Mouse (Mus musculus) heart, postnatal 0 days (tissue): ENCODE data around the gene Map4k2. TPM values are rescaled to one million over a fixed set of nuclear protein-coding genes. Genes with fewer than 3 reads are reported as not detected.

Experiments
- ATAC-seq: fragments of 200-750 bp; cut with Nextera tagmentation; 2 replicates; pipeline ENCODE4 v1.8.0; 2017; ENCODE audit warnings: low read depth, moderate number of reproducible peaks, moderate library complexity; ENCODE audit not compliant: insufficient read depth
- DNase-seq: peaks from one replicate; pipeline ENCODE4 v3.0.0-alpha.2; 2016; ENCODE audit warnings: low spot score
- H3K27ac ChIP-seq: fragments of 300-500 bp; sonication (generic); 2 replicates; pipeline ENCODE4 v1.5.1; 2014; ENCODE audit warnings: low read depth, mild to moderate bottlenecking
- H3K27me3 ChIP-seq: fragments of 300-500 bp; sonication (generic); 2 replicates; pipeline ENCODE4 v1.6.1; 2014; ENCODE audit warnings: low read length, mixed read lengths; ENCODE audit not compliant: control insufficient read depth, insufficient read depth
- H3K36me3 ChIP-seq: fragments of 300-500 bp; sonication (generic); replicated peaks from 2 replicates; pipeline ENCODE4 v1.6.1; 2014; ENCODE audit warnings: low read length, mixed read lengths; ENCODE audit not compliant: control insufficient read depth, insufficient read depth
- H3K4me1 ChIP-seq: fragments of 300-500 bp; sonication (generic); 2 replicates; pipeline ENCODE4 v1.6.1; 2014; ENCODE audit warnings: antibody characterized with exemption; ENCODE audit not compliant: control insufficient read depth, insufficient read depth
- H3K4me2 ChIP-seq: fragments of 300-500 bp; sonication (generic); 2 replicates; pipeline ENCODE4 v1.6.1; 2014; ENCODE audit warnings: low read depth, mild to moderate bottlenecking, low read length, moderate library complexity
- H3K4me3 ChIP-seq: fragments of 300-500 bp; sonication (generic); 2 replicates; pipeline ENCODE4 v1.5.1; 2014; ENCODE audit warnings: low read depth, low read length
- H3K9ac ChIP-seq: fragments of 300-500 bp; sonication (generic); replicated peaks from 2 replicates; pipeline ENCODE4 v1.6.1; 2014; ENCODE audit warnings: low read depth, low read length, mixed read lengths
- H3K9me3 ChIP-seq: fragments of 300-500 bp; sonication (generic); replicated peaks from 2 replicates; pipeline ENCODE4 v1.6.1; 2016; ENCODE audit warnings: low read length; ENCODE audit not compliant: control insufficient read depth
- CTCF ChIP-seq: IDR thresholded peaks from 2 replicates; pipeline ENCODE4 v1.5.1; 2016; ENCODE audit warnings: antibody characterized with exemption, control low read depth, low read depth
- EP300 ChIP-seq: IDR thresholded peaks from 2 replicates; pipeline ENCODE4 v1.6.1; 2016; ENCODE audit warnings: antibody characterized with exemption, low read depth
- WGBS: fragments of 180-500 bp; shearing (Covaris S2); extraction: QIAGEN DNeasy Blood & Tissue Kit; methylation state at CpG from one replicate; pipeline ENCODE4 v1.1.7; 2014; 5-methylcytosine and 5-hydroxymethylcytosine counted together
- polyA plus RNA-seq: library from polyadenylated mRNA; unstranded; fragments of >200 nt; fragmentation: Nextera tagmentation; extraction: Ambion mirVana; gene quantifications from 2 replicates; pipeline ENCODE4 v1.2.1, GENCODE M21; 2015
- total RNA-seq: library from RNA; depleted of rRNA; stranded (reverse); fragments of >200 nt; gene quantifications from 2 replicates; pipeline ENCODE4 v1.2.3, GENCODE M21; 2014; ENCODE audit warnings: low replicate concordance

The Map4k2 gene
- total and polyA plus RNA-seq, 2 experiments from 2014 or later: 10.1 to 48.4 TPM

- WGBS: 71% methylated on average over 14 of the region's 14 CpGs
- no peak for ATAC-seq
- Histone ChIP-seq H3K4me3 (no peak overlapping the region), H3K4me2 (no peak overlapping the region), H3K9ac (no peak overlapping the region), H3K27ac (no peak overlapping the region), H3K27me3 (no peaks in the 10 kb centered on the region), H3K4me1 (peaks cover 17% of the 10 kb centered on the region; the same call in 1 of the 2 replicates), H3K36me3 (peaks cover 68% of the 10 kb centered on the region), H3K9me3 (no peaks in the 10 kb centered on the region)
- no peak for DNase-seq
- TF ChIP-seq CTCF: peak; percentile 66
- no peak for TF ChIP-seq EP300
Measured at GRCm38 (mm10) chr19:6376255-6376564, 35.3 kb downstream of the Map4k2 start.

DNA sequence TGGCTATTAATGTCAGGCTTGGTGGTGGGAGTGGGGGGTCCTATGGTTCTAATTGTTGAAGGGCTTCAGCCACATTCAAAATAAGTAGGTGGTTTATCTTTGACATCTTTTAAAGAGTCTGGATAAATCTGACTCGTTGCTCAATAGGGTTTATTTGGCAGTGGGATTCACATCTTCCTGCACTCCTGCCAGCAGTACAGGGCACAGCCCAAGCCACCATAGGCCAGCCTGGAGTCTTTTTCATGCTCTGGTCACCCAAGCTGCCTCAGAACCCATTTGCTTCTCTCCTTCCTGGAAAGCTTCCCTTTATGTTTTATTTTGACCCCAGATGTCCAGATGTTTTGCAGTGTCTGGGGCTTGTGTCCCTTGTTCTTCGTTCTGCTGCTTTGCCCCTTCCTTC, 35.7 kb downstream of the Map4k2 start:
- H3K4me1 ChIP-seq: peaks cover 17% of the 10 kb centered on the region; the same call in 1 of the 2 replicates
- no peak for ATAC-seq
- H3K4me3 ChIP-seq: no peak overlapping the region
- TF ChIP-seq CTCF: no peak
- no peak for TF ChIP-seq EP300
- H3K9ac ChIP-seq: no peak overlapping the region
- no peak overlapping the region for H3K4me2 ChIP-seq
- no peaks in the 10 kb centered on the region for H3K9me3 ChIP-seq
- H3K27me3 ChIP-seq: no peaks in the 10 kb centered on the region
- 50% methylated on average over 2 of the region's 2 CpGs for WGBS
- peaks cover 63% of the 10 kb centered on the region for H3K36me3 ChIP-seq
- no peak for DNase-seq
- H3K27ac ChIP-seq: peak overlapping the region; percentile 61; the same call in 1 of the 2 replicates

DNA sequence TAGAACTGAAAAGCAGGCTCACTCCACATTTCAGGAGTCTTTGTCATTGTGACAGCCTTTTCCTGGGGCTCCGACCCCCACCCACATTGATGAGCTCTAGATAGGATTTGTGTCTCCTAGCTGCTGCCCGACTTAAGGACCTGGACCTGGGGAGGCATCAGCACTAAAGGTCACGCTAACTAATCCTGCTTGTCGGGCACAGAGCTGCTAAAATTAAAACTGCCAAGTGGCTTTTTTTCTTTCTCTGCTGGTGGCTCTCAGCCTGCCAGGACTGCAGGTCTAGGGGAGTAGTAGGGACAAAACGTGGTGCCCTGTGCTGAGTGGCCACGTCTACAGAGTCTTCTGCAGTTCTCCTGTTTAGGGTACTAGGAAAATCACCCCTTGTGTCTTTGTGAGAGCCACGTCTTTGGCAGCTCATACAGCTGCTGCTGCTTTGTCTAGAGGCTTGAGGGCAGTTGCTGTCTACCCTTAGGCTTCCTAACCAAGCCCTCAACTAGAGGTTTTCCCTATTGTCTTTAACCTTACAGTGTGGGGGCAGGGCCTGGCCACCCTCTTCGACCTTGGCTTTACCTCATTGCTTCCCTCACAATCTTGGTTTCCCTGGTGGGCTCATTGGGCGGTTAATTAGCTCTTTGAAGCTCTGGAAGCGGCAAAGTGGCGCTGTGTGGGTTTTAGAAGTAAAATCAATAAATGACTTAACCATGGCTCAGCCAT, 36.5 kb downstream of the Map4k2 start:
- peaks cover 55% of the 10 kb centered on the region for H3K36me3 ChIP-seq

DNA sequence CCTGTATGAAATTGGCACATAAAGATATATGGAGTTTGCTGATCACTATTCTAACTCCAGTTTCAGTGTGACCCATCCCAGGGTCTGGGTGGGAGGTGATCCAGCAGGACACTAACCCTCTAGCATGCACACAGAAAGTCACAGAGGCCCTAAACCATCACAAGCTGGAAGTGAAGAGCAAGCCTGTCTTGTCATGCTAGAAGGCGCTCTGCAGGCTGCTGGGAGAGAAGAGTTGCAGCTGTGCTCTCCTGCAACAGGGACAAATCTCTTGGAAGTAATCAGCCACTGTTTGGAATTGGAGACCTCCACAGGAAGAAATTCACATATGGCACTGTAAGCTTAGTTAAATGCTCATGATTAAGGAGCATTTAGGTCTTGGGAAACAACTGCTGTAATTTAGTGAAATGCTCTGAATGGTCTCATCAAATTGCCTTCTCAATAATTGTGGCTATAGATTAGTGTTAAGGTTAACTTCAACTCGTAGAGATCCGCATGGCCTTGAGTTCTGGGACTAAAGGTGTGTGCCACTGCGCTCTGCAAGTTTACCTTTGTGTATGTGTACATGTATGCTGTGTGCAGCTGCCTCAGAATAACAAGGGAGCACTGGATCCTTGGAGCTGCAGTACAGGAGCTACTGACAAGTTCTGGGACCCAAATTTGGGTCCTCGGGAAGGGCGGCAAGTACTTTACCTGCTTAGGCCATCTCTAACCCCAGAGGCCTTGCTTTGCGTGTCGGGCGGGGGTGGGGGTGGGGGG, 39.7 kb downstream of the Map4k2 start:
- TF ChIP-seq CTCF: no peak
- no peak for TF ChIP-seq EP300
- DNase-seq (no peak), ATAC-seq (no peak)
- H3K4me2 ChIP-seq: no peak overlapping the region
- 90% methylated on average over 9 of the region's 9 CpGs for WGBS
- H3K9ac ChIP-seq: no peak overlapping the region
- H3K27ac ChIP-seq: no peak overlapping the region
- no peaks in the 10 kb centered on the region for H3K27me3 ChIP-seq
- peaks cover 40% of the 10 kb centered on the region for H3K4me1 ChIP-seq
- H3K4me3 ChIP-seq: no peak overlapping the region
- no peaks in the 10 kb centered on the region for H3K9me3 ChIP-seq
- peaks cover 25% of the 10 kb centered on the region for H3K36me3 ChIP-seq

More for the DNA sequence above, 36.5 kb downstream of the Map4k2 start:
- H3K9ac ChIP-seq: no peak overlapping the region
- H3K4me3 ChIP-seq: no peak overlapping the region
- peak; percentile 39 for DNase-seq
- WGBS: 61% methylated on average over 11 of the region's 11 CpGs
- H3K4me1 ChIP-seq: peaks cover 23% of the 10 kb centered on the region
- H3K27me3 ChIP-seq: no peaks in the 10 kb centered on the region
- no peaks in the 10 kb centered on the region for H3K9me3 ChIP-seq
- ATAC-seq: 0 out of 2 replicates have a peak, but pooled peaks have one; percentile 19
- H3K4me2 ChIP-seq: no peak overlapping the region
- TF ChIP-seq EP300: no peak
- no peak for TF ChIP-seq CTCF
- peak overlapping the region; percentile 61 for H3K27ac ChIP-seq

DNA sequence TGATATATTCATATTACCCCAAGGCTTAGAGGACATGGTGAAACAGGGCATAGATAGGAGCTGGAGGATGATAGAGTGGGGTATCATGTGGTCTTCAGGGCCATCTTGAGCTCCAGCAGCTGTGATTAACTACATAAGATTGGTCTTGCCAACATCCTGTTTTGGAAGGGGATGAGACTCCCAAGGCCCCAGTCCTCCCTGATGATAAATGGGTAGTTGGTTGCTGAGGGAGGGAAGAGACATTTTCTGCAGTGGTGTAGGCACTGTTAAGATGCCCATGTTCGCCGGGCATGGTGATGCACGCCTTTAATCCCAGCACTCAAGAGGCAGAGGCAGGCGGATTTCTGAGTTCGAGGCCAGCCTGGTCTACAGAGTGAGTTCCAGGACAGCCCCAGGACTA, 40.3 kb downstream of the Map4k2 start:
- no peaks in the 10 kb centered on the region for H3K27me3 ChIP-seq
- H3K4me1 ChIP-seq: peaks cover 40% of the 10 kb centered on the region
- 99% methylated on average over 5 of the region's 5 CpGs for WGBS

More for the DNA sequence above, 40.3 kb downstream of the Map4k2 start:
- no peak for TF ChIP-seq EP300
- Histone ChIP-seq H3K9ac (no peak overlapping the region), H3K27ac (no peak overlapping the region), H3K36me3 (peaks cover 19% of the 10 kb centered on the region), H3K4me2 (no peak overlapping the region), H3K9me3 (no peaks in the 10 kb centered on the region), H3K4me3 (no peak overlapping the region)
- ATAC-seq (no peak), DNase-seq (no peak)
